Mouse (Mus musculus): ENCODE data around the gene Nrl. TPM values are rescaled to one million over a fixed set of nuclear protein-coding genes. Genes with fewer than 3 reads are reported as not detected.
A peak's percentile ranks its signal among the peaks of the same experiment; 100 is the strongest.

Nrl gene
- not detected in 2 replicates for polyA plus RNA-seq (2015; fragmentation: Nextera tagmentation; extraction: Ambion mirVana)

- Histone ChIP-seq H3K27ac (no peak within 1 kb of the TSS), H3K4me3 (no peak within 1 kb of the TSS), H3K9ac (no peak within 1 kb of the TSS), H3K4me1 (peaks cover 10% of the 10 kb centered on the region), H3K27me3 (peaks cover 61% of the 10 kb centered on the region), H3K36me3 (no peaks in the 10 kb centered on the region), H3K9me3 (no peaks in the 10 kb centered on the region), H3K4me2 (replicated peaks) (no peak within 1 kb of the TSS)
- 20% methylated on average over 8 of the region's 8 CpGs for WGBS
- no peak for ATAC-seq (ENCODE audit: low FRiP score, low read depth)
These were observed at the start of gene Nrl for GRCm38 (mm10) chr14:55524785-55525184. Nrl (minus strand) TSS chr14:55524981.

- Histone ChIP-seq H3K36me3 (peaks cover 38% of the 10 kb centered on the region), H3K27me3 (no peaks in the 10 kb centered on the region), H3K9me3 (no peaks in the 10 kb centered on the region), H3K9ac (no peak overlapping the region), H3K27ac (no peak overlapping the region), H3K4me2 (replicated peaks) (no peak overlapping the region), H3K4me3 (no peak overlapping the region), H3K4me1 (peaks cover 4% of the 10 kb centered on the region; the same call in 1 of the 2 replicates)
- no peak for ATAC-seq (ENCODE audit: low FRiP score, low read depth)
These were observed 47.0 kb upstream of the Nrl start for GRCm38 (mm10) chr14:55571760-55572159.

DNA sequence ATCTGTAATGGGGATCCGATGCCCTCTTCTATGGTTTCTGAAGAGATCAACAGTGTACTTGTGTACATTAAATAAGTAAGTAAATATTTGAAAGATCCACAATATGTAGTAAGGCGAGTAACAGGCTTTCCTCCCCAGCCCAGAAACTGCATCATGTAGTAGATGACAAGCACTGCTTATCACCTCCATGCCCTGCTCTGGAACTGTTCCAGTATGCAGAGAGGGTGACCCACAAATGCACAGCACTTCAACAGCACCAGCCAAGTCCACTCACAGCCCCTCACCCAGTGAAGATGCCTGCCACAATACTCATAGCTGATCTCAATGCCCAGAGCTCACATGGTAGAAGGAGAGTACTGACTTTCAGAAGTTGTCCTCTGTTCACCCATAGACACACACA, 45.8 kb upstream of the Nrl start:
- Histone ChIP-seq H3K36me3 (peaks cover 50% of the 10 kb centered on the region), H3K27me3 (no peaks in the 10 kb centered on the region), H3K4me1 (peaks cover 2% of the 10 kb centered on the region; the same call in 1 of the 2 replicates), H3K9me3 (no peaks in the 10 kb centered on the region), H3K4me3 (no peak overlapping the region), H3K9ac (no peak overlapping the region), H3K4me2 (replicated peaks) (no peak overlapping the region), H3K27ac (no peak overlapping the region)
- WGBS, result 93% methylated on average over 2 of the region's 2 CpGs
- ATAC-seq (ENCODE audit: low FRiP score, low read depth), result no peak

DNA sequence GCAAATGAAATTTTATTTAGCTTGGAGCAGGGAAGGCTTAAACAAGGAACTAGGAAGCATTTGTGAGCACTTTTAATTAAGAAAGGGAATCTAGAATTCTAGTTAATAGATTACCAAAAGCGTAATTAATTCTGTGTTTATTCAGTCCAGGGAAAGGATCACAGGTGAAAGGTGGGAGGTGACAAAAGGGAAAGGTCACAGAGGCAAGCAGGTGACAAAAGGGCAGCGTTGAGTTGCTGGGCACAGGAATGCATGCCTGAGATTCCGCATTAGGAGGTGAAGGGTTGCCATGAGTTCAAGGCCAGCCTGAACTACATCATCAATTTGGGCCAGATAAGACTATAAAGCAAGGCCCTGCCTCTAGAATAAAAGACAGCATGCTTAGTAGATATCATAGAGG, 42.7 kb upstream of the Nrl start:
- H3K9me3 ChIP-seq, result no peaks in the 10 kb centered on the region
- H3K4me2 ChIP-seq (replicated peaks), result no peak overlapping the region
- no peaks in the 10 kb centered on the region for H3K27me3 ChIP-seq
- H3K36me3 ChIP-seq, result peaks cover 71% of the 10 kb centered on the region
- H3K9ac ChIP-seq, result no peak overlapping the region
- H3K4me1 ChIP-seq, result no peaks in the 10 kb centered on the region
- H3K4me3 ChIP-seq, result no peak overlapping the region
- WGBS, result 89% methylated on average over 3 of the region's 3 CpGs
- no peak for ATAC-seq (ENCODE audit: low FRiP score, low read depth)
- no peak overlapping the region for H3K27ac ChIP-seq

- peaks cover 14% of the 10 kb centered on the region for H3K4me1 ChIP-seq
- peaks cover 71% of the 10 kb centered on the region for H3K36me3 ChIP-seq
- ATAC-seq (ENCODE audit: low FRiP score, low read depth), result no peak
- no peaks in the 10 kb centered on the region for H3K27me3 ChIP-seq
- H3K9me3 ChIP-seq, result no peaks in the 10 kb centered on the region
- H3K4me3 ChIP-seq, result no peak overlapping the region
- H3K4me2 ChIP-seq (replicated peaks), result no peak overlapping the region
- H3K9ac ChIP-seq, result peak overlapping the region; percentile 13; the same call in 1 of the 2 replicates
- H3K27ac ChIP-seq, result no peak overlapping the region
- WGBS, result 88% methylated on average over 3 of the region's 3 CpGs
These were observed 41.0 kb upstream of the Nrl start for GRCm38 (mm10) chr14:55565748-55566147.

DNA sequence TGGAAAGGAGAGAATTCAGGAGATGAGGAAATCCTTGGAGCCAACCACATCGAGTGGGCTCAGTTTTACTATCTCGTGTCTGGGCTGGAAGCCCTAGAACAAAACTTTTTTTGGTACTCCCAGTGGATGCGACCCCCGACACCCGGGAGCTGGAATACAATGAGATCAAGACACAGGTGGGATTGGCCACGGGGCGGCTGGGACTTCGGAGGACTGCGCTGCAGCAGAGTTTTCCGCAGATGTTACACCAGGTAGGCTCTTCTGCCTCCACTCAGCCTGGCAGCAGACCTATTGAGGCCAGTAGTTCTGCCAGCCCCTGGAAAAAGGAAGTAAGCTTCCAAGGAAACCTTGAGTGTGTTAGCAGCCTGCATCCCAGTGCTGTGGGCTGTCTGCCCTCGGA, 38.5 kb upstream of the Nrl start:
- Histone ChIP-seq H3K9ac (no peak overlapping the region), H3K27me3 (no peaks in the 10 kb centered on the region), H3K9me3 (no peaks in the 10 kb centered on the region), H3K4me3 (no peak overlapping the region), H3K27ac (no peak overlapping the region), H3K4me1 (peaks cover 14% of the 10 kb centered on the region), H3K4me2 (replicated peaks) (no peak overlapping the region), H3K36me3 (peaks cover 48% of the 10 kb centered on the region)
- 88% methylated on average over 11 of the region's 11 CpGs for WGBS
- no peak for ATAC-seq (ENCODE audit: low FRiP score, low read depth)

DNA sequence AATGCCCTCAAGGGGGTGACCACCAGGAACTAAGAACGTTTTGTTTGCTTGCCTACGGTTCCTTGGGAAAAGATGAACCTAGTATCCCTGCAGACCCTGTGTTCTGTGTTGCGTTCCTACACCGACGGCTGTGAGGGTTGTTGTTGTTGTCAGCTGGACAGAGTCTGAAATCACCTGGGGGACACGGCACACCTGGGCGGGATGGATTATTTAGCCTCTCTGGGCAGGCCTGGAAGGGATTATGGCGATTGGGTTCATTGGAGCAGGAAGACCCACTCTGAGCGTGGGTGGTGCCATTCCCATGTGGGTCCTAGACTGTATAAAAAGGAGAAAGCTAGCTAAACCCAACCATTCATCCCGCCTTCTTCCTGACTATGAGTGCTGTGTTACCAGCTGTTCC, 37.1 kb upstream of the Nrl start:
- Histone ChIP-seq H3K27me3 (no peaks in the 10 kb centered on the region), H3K4me1 (peaks cover 18% of the 10 kb centered on the region), H3K27ac (no peak overlapping the region), H3K36me3 (peaks cover 35% of the 10 kb centered on the region), H3K9ac (0 out of 2 replicates have a peak overlapping the region, but pooled peaks have one; percentile 66), H3K9me3 (no peaks in the 10 kb centered on the region), H3K4me2 (replicated peaks) (peak overlapping the region; percentile 88), H3K4me3 (peak overlapping the region; percentile 70)
- no peak for ATAC-seq (ENCODE audit: low FRiP score, low read depth)
- WGBS, result 86% methylated on average over 10 of the region's 10 CpGs

GRCm38 (mm10) chr14:55560202-55561073, 35.7 kb upstream of the Nrl start, which contains the start of gene A730061H03Rik:
A730061H03Rik (minus strand) TSS chr14:55560406.
- no peaks in the 10 kb centered on the region for H3K9me3 ChIP-seq
- peak; percentile 96 for ATAC-seq (ENCODE audit: low FRiP score, low read depth)
- peak within 1 kb of the TSS; percentile 88 for H3K4me2 ChIP-seq (replicated peaks)
- H3K36me3 ChIP-seq, result peaks cover 20% of the 10 kb centered on the region
- WGBS, result under 1% methylated on average over 51 of the region's 51 CpGs
- H3K4me3 ChIP-seq, result peak within 1 kb of the TSS; percentile 70
- peak within 1 kb of the TSS; percentile 97 for H3K27ac ChIP-seq
- H3K4me1 ChIP-seq, result peaks cover 19% of the 10 kb centered on the region
- H3K27me3 ChIP-seq, result no peaks in the 10 kb centered on the region
- peak within 1 kb of the TSS; percentile 81 for H3K9ac ChIP-seq

DNA sequence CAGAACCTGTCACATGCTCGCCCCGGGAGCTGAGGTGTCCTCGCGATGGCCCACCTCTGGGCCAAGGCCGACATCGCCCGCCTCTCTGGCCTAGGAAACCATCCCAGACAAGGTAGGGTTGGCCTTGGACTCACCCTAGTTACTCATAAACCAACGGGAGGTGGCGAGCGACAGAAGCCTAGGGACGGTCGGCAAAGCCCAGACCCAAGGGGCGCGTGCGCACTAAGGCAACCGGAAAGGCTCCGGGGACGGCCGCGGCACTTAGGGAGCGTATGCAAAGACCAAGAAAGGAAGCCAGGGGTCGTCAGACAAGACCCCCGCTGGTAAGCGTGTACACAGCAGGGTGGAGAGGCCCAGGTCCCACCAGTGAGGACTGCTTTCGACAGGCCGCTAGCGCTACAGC, 35.0 kb upstream of the Nrl start, which contains the start of gene Dcaf11:
Dcaf11 (plus strand) TSS at position 208 of the 403 bp plus-strand sequence.
- peaks cover 19% of the 10 kb centered on the region for H3K4me1 ChIP-seq
- under 1% methylated on average over 27 of the region's 27 CpGs for WGBS
- peak; percentile 75 for ATAC-seq (ENCODE audit: low FRiP score, low read depth)
- peak within 1 kb of the TSS; percentile 88 for H3K4me2 ChIP-seq (replicated peaks)
- H3K9ac ChIP-seq, result peak within 1 kb of the TSS; percentile 81
- peaks cover 14% of the 10 kb centered on the region for H3K36me3 ChIP-seq
- peak within 1 kb of the TSS; percentile 97 for H3K27ac ChIP-seq
- H3K9me3 ChIP-seq, result no peaks in the 10 kb centered on the region
- H3K27me3 ChIP-seq, result no peaks in the 10 kb centered on the region
- peak within 1 kb of the TSS; percentile 70 for H3K4me3 ChIP-seq

- Histone ChIP-seq H3K9ac (0 out of 2 replicates have a peak overlapping the region, but pooled peaks have one; percentile 81), H3K4me2 (replicated peaks) (peak overlapping the region; percentile 88), H3K9me3 (no peaks in the 10 kb centered on the region), H3K4me3 (peak overlapping the region; percentile 70), H3K36me3 (peaks cover 7% of the 10 kb centered on the region), H3K27me3 (no peaks in the 10 kb centered on the region), H3K27ac (no peak overlapping the region), H3K4me1 (peaks cover 19% of the 10 kb centered on the region)
- 48% methylated on average over 6 of the region's 6 CpGs for WGBS
- ATAC-seq (ENCODE audit: low FRiP score, low read depth), result no peak
These were observed 34.1 kb upstream of the Nrl start for GRCm38 (mm10) chr14:55558740-55559448.

- 88% methylated on average over 3 of the region's 3 CpGs for WGBS
- no peak overlapping the region for H3K4me3 ChIP-seq
- no peak overlapping the region for H3K4me2 ChIP-seq (replicated peaks)
- ATAC-seq (ENCODE audit: low FRiP score, low read depth), result no peak
- H3K27ac ChIP-seq, result no peak overlapping the region
- no peaks in the 10 kb centered on the region for H3K36me3 ChIP-seq
- H3K27me3 ChIP-seq, result no peaks in the 10 kb centered on the region
- no peaks in the 10 kb centered on the region for H3K9me3 ChIP-seq
- peaks cover 19% of the 10 kb centered on the region for H3K4me1 ChIP-seq
- no peak overlapping the region for H3K9ac ChIP-seq
These were observed 32.8 kb upstream of the Nrl start for GRCm38 (mm10) chr14:55557587-55557986.

DNA sequence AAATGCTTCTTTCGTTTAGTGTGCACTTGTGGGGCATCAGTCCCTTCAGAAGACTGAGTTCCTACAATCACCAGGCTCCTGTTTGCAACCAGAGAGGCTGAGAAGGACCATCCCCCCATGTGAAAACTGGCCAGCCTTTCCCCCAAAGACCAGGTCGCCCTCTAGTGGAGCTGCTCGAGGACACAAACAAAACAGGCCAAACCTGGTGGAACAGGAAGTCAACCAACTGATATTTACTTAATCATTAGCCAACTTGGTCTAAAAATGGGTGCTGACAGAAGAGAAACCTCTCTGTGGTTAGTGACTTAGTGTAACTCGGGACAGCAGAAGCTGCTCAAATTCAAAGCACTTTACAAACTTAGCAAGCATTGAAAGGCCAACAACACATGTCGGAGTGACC, 32.2 kb upstream of the Nrl start:
- no peaks in the 10 kb centered on the region for H3K9me3 ChIP-seq
- no peak for ATAC-seq (ENCODE audit: low FRiP score, low read depth)
- WGBS, result 27% methylated on average over 5 of the region's 5 CpGs

More for the DNA sequence above, 32.2 kb upstream of the Nrl start:
- H3K4me1 ChIP-seq, result peaks cover 16% of the 10 kb centered on the region
- H3K9ac ChIP-seq, result no peak overlapping the region
- no peak overlapping the region for H3K27ac ChIP-seq
- no peaks in the 10 kb centered on the region for H3K27me3 ChIP-seq
- H3K36me3 ChIP-seq, result no peaks in the 10 kb centered on the region
- H3K4me3 ChIP-seq, result no peak overlapping the region
- H3K4me2 ChIP-seq (replicated peaks), result no peak overlapping the region

Data from limb, embryonic 13.5 days (tissue).